Mouse (Mus musculus) limb, embryonic 14.5 days (tissue): ENCODE results near the gene Chpf2. TPM values are rescaled to one million over a fixed set of nuclear protein-coding genes. Genes with fewer than 3 reads are reported as not detected.

Source experiments
- ATAC-seq: fragments of 200-750 bp; cut with Nextera tagmentation; 2 replicates; pipeline ENCODE4 v1.8.0; 2017; ENCODE audit warnings: low read depth, moderate number of reproducible peaks, moderate TSS enrichment; ENCODE audit not compliant: low FRiP score
- DNase-seq: peaks from one replicate; pipeline ENCODE4 v3.0.0-alpha.2; 2015; ENCODE audit warnings: low spot score
- H3K27ac ChIP-seq: fragments of 300-500 bp; sonication (generic); replicated peaks from 2 replicates; pipeline ENCODE4 v1.5.1; 2014; ENCODE audit warnings: low read depth, mild to moderate bottlenecking, low read length, moderate library complexity, mixed read lengths
- H3K27me3 ChIP-seq: fragments of 300-500 bp; sonication (generic); 2 replicates; pipeline ENCODE4 v1.6.1; 2014; ENCODE audit warnings: low read length, mixed read lengths; ENCODE audit not compliant: control insufficient read depth, insufficient read depth
- H3K36me3 ChIP-seq: fragments of 300-500 bp; sonication (generic); 2 replicates; pipeline ENCODE4 v1.6.1; 2014; ENCODE audit warnings: mild to moderate bottlenecking, low read length, moderate library complexity, mixed read lengths; ENCODE audit not compliant: control insufficient read depth, insufficient read depth
- H3K4me1 ChIP-seq: fragments of 300-500 bp; sonication (generic); 2 replicates; pipeline ENCODE4 v1.6.1; 2014; ENCODE audit warnings: antibody characterized with exemption, low read length, mixed read lengths; ENCODE audit not compliant: control insufficient read depth, insufficient read depth
- H3K4me2 ChIP-seq: fragments of 300-500 bp; sonication (generic); replicated peaks from 2 replicates; pipeline ENCODE4 v1.6.1; 2014; ENCODE audit warnings: low read depth, mild to moderate bottlenecking, low read length, moderate library complexity; ENCODE audit not compliant: severe bottlenecking
- H3K4me3 ChIP-seq: fragments of 300-500 bp; sonication (generic); replicated peaks from 2 replicates; pipeline ENCODE4 v1.5.1; 2014; ENCODE audit warnings: low read length
- H3K9ac ChIP-seq: fragments of 300-500 bp; sonication (generic); 2 replicates; pipeline ENCODE4 v1.6.1; 2014; ENCODE audit warnings: mild to moderate bottlenecking, low read depth, low read length, moderate library complexity; ENCODE audit not compliant: severe bottlenecking
- H3K9me3 ChIP-seq: fragments of 300-500 bp; sonication (generic); 2 replicates; pipeline ENCODE4 v1.6.1; 2016; ENCODE audit warnings: low read length; ENCODE audit not compliant: control insufficient read depth
- POLR2A ChIP-seq: fragments of 200-500 bp; IDR thresholded peaks from 2 replicates; pipeline ENCODE4 v1.8.0; 2012; ENCODE audit warnings: inconsistent platforms, mild to moderate bottlenecking, moderate library complexity, borderline replicate concordance; ENCODE audit not compliant: insufficient read depth, insufficient read length; ENCODE audit errors: extremely low read depth
- WGBS: fragments of 180-500 bp; shearing (Covaris S2); extraction: QIAGEN DNeasy Blood & Tissue Kit; methylation state at CpG from one replicate; pipeline ENCODE4 v1.1.7; 2014; 5-methylcytosine and 5-hydroxymethylcytosine counted together
- polyA plus RNA-seq, 2 experiments: library from polyadenylated mRNA; depleted of rRNA in 1 of 2; stranded (reverse) in 1 of 2; unstranded in 1 of 2; fragments of >200 nt; fragmentation: Nextera tagmentation in 1 of 2; extraction: Ambion mirVana in 1 of 2; gene quantifications; 2 replicates each; pipeline versions ENCODE4 v1.2.1 to v1.2.3; 2012 to 2014

The Chpf2 gene
- polyA plus RNA-seq, 2 experiments, result 23.1 to 56.2 TPM

DNA sequence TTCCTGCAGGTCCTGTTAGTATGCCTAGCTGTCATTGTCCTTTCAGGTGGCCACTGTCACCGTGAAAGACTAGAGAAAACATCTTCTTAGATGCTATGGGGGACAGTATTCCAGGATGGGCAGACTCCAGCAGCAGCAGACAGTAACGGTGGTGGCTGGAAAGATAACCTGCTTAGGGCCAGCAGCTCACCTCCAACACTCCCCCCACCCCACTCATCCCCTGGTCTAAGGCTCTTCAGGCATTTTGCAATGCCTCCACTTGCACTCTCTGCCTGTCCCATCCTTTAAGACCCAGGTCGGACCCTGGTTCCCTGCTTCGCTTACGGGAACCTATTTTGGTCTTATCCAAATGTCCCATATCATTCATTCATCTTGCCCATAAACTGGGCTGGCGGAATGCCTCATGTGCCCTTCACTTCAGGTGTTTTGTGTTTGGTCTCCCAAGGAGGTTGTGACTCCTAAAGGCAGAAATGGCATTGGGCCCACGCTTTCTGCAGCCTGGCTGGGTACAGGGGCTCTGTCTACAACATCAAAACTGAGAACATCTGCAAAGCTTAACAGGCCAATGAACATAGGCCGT, 17.0 kb downstream of the Chpf2 start:
- no peaks in the 10 kb centered on the region for H3K36me3 ChIP-seq
- H3K27ac ChIP-seq, result peak overlapping the region; percentile 100
- peak overlapping the region; percentile 95 for H3K4me2 ChIP-seq
- no peak overlapping the region for H3K9ac ChIP-seq
- ATAC-seq, result no peak
- no peaks in the 10 kb centered on the region for H3K27me3 ChIP-seq
- no peak for TF ChIP-seq POLR2A
- peaks cover 51% of the 10 kb centered on the region for H3K4me1 ChIP-seq
- no peak for DNase-seq
- peak overlapping the region; percentile 76; the same call in 1 of the 2 replicates for H3K4me3 ChIP-seq
- no peaks in the 10 kb centered on the region for H3K9me3 ChIP-seq
- WGBS, result 55% methylated on average over 8 of the region's 8 CpGs

DNA sequence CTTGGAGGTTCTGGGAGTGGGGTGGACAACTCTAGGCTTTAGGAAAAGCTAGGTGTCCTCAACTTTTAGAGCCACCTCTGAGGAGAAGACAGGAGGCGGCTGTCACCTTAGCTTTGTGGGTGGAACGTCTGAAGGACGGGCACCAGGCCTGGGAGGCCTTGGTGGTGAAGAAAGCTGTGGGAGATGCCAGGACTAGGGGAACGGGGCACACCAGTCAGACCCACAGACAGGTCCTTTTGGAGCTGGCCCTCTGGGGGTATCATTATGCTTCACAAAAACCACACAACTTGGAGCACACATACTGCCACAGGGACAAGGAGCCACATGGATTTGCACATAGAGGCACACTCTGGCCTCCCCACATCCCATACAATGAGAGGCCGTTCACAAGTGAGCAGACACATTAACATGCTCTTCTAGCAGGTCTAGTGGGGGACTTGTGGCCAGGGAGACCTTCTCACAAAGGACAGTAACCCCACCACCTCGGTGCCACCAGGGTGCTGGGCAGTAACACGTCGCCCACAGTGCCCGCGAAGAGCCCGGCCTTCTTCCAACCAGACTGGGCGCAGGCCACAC, 17.6 kb downstream of the Chpf2 start:
- H3K36me3 ChIP-seq, result no peaks in the 10 kb centered on the region
- peak overlapping the region; percentile 66 for H3K4me3 ChIP-seq
- DNase-seq (no peak), ATAC-seq (no peak)
- H3K27me3 ChIP-seq, result no peaks in the 10 kb centered on the region
- no peaks in the 10 kb centered on the region for H3K9me3 ChIP-seq
- no peak for TF ChIP-seq POLR2A
- peaks cover 46% of the 10 kb centered on the region for H3K4me1 ChIP-seq
- peak overlapping the region; percentile 86 for H3K9ac ChIP-seq
- WGBS, result 20% methylated on average over 11 of the region's 12 CpGs
- peak overlapping the region; percentile 91 for H3K4me2 ChIP-seq
- H3K27ac ChIP-seq, result peak overlapping the region; percentile 96

DNA sequence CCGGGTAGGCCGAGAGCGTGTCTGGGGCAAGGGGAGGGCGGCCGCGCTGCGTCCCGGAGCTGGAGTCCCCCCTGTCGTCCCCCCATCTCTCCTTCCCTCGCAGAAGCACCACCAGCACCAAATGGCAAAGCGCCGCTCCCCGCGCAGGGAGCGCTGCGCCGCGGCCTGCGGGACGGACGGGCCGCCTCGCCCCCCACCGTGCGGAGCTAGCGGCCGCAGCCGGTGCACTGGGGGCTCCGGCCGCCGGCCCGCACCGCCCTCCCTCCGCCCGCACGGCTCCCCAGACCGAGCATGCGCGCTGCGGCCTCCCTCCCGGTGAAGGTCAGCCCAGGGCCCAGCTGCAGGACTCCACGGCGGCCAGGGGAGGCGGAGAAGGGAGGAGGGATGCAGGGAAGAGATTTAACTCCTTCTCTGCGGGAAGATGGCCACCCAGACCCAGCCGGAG, 18.1 kb downstream of the Chpf2 start:
- 0 out of 2 replicates have a peak, but pooled peaks have one; percentile 66 for TF ChIP-seq POLR2A
- no peaks in the 10 kb centered on the region for H3K9me3 ChIP-seq
- peak overlapping the region; percentile 91 for H3K4me2 ChIP-seq
- H3K27ac ChIP-seq, result peak overlapping the region; percentile 96
- no peaks in the 10 kb centered on the region for H3K27me3 ChIP-seq
- H3K9ac ChIP-seq, result peak overlapping the region; percentile 86
- ATAC-seq, result peak; percentile 74
- peaks cover 41% of the 10 kb centered on the region for H3K4me1 ChIP-seq
- H3K36me3 ChIP-seq, result no peaks in the 10 kb centered on the region
- 5% methylated on average over 38 of the region's 46 CpGs for WGBS
- peak overlapping the region; percentile 66 for H3K4me3 ChIP-seq
- DNase-seq, result peak; percentile 84

DNA sequence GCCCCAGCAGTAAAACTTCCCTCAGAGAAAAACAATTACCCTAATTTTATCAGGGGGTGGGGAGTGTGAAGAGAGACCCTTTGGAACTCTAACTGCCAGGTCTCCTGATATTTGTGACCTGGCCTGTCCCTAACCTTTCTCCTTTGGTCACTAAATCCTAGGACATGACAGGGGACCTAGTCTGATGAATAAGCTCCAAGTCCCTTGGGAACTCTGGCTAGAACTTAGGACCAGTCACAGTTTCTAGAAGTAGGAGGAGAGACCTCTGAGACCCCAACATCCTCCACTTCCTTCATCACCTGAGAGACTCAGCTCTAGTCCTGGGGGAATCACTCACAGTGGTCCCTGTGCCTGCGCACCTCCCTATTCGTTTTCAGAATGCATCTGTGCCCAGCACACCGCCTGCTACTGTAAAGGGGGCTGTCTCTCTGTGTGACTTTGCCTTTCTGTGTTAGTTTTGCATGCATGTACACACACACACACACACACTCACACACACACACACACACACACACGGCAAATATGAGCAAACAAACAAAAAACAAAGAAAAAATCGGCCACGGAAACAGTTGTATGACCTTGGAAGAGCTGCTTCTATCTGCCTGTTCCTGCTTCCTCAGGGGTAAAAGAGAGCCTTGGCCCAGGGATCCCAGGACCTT, 18.9 kb downstream of the Chpf2 start:
- Histone ChIP-seq H3K27me3 (no peaks in the 10 kb centered on the region), H3K9me3 (no peaks in the 10 kb centered on the region), H3K4me3 (peak overlapping the region; percentile 66), H3K9ac (peak overlapping the region; percentile 86), H3K36me3 (no peaks in the 10 kb centered on the region), H3K4me1 (peaks cover 38% of the 10 kb centered on the region), H3K27ac (peak overlapping the region; percentile 96), H3K4me2 (peak overlapping the region; percentile 91)
- WGBS, result 3% methylated on average over 6 of the region's 6 CpGs
- ATAC-seq, result no peak
- DNase-seq, result no peak
- no peak for TF ChIP-seq POLR2A

DNA sequence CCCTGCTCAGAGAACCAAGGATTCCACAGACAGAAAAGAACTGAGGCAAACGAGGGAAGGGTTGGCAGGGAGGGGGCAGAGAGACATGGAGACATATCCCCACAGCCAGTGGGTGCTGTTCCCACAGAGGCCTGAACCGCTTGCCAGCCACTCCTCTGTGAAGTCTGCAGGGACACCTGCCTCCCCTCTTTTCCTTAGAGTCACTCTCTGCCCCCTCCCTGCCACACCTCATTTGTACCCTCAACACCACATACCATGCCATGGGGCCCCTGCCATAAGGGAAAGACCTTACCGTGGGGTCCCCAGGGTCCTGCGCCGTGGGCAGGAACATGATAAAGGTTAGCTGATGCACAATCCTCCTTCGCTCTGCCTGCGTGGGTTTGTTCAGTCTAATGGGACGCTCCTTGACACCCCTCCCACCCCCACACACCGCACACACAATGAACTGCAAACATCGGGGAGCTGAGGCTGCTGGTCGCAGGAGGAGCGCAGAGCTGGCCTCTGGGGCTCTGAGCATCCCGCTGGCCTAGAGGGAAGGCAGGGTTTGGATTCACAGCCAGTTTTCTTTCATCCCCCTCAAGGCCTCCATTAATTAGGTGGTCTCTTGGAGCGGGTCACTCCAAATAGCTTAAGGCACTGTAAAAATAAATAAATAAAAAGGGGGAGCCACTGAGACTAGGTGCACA, 19.6 kb downstream of the Chpf2 start:
- H3K27ac ChIP-seq, result peak overlapping the region; percentile 10
- DNase-seq (no peak), ATAC-seq (no peak)
- no peaks in the 10 kb centered on the region for H3K27me3 ChIP-seq
- no peak for TF ChIP-seq POLR2A
- H3K4me3 ChIP-seq, result peak overlapping the region; percentile 66; the same call in 1 of the 2 replicates
- 25% methylated on average over 14 of the region's 14 CpGs for WGBS
- H3K36me3 ChIP-seq, result no peaks in the 10 kb centered on the region
- peak overlapping the region; percentile 91 for H3K4me2 ChIP-seq
- H3K9me3 ChIP-seq, result no peaks in the 10 kb centered on the region
- H3K4me1 ChIP-seq, result peaks cover 33% of the 10 kb centered on the region
- peak overlapping the region; percentile 86 for H3K9ac ChIP-seq
